ENCODE assay signal across 15 mouse cellular contexts in genomic region chr6:92532331-92532730, GRCm38 (mm10).
DNase-seq lines count a peak whose midpoint lies in the region; ATAC-seq and TF ChIP-seq lines count a peak whose summit lies in the region.
"Had no signal": no experiment of that assay in that cellular context is flagged by ENCODE, and none has a peak within 500 bp of the region (broad histone marks: within the 10 kb centered on the region; RNA-seq: fewer than 3 reads in every experiment).

No protein-coding gene starts in this region.

- TF ChIP-seq CTCF in stomach, postnatal 0 days (IDR thresholded peaks at IDR 0.05; ENCODE audit: low read depth), result no peak

- peak overlapping the region; percentile 53 for H3K4me3 ChIP-seq in heart, embryonic 12.5 days
- no peak overlapping the region for H3K4me3 ChIP-seq in lung, embryonic 16.5 days (ENCODE audit: low read length)
- H3K4me3 ChIP-seq in intestine, embryonic 16.5 days (ENCODE audit: low read length), result peak overlapping the region; percentile 60
- H3K4me3 ChIP-seq in stomach, postnatal 0 days (ENCODE audit: low read depth, low read length), result peak overlapping the region; percentile 57; the same call in 1 of the 2 replicates
- H3K4me3 ChIP-seq: embryonic facial prominence, embryonic 13.5 days; limb, embryonic 15.5 days had no signal

- H3K4me2 ChIP-seq in heart, embryonic 12.5 days, result peak overlapping the region; percentile 69
- peak overlapping the region; percentile 63; the same call in 1 of the 2 replicates for H3K4me2 ChIP-seq in lung, embryonic 16.5 days (ENCODE audit: low read depth, low read length)
- peak overlapping the region; percentile 56 for H3K4me2 ChIP-seq in intestine, embryonic 16.5 days (ENCODE audit: low read depth, low read length)
- H3K4me2 ChIP-seq in stomach, postnatal 0 days (replicated peaks; ENCODE audit: low read depth), result peak overlapping the region; percentile 21
- H3K4me2 ChIP-seq: embryonic facial prominence, embryonic 13.5 days; limb, embryonic 15.5 days had no signal

- no peak for DNase-seq in heart, postnatal 4 days
- DNase-seq in lung, postnatal 36 days, result no peak
- no peak for DNase-seq in stomach, postnatal 0 days (ENCODE audit: low spot score)
- no peak for DNase-seq in cerebellum, postnatal 36 days
- DNase-seq in gastrocnemius, postnatal 36 days, result no peak
- DNase-seq: cerebellum, postnatal 10 days; layer of hippocampus, postnatal 36 days; thymus, adult 18-20 months had no signal

- TF ChIP-seq EP300 in stomach, postnatal 0 days (optimal IDR thresholded peaks at IDR 0.05), result no peak

- peaks cover 23% of the 10 kb centered on the region for H3K4me1 ChIP-seq in heart, embryonic 12.5 days (replicated peaks)
- H3K4me1 ChIP-seq in lung, embryonic 16.5 days (replicated peaks; ENCODE audit: control insufficient read depth, insufficient read depth, low read length), result 0 out of 2 replicates have a peak, but pooled peaks cover 3% of the 10 kb centered on the region
- H3K4me1 ChIP-seq in intestine, embryonic 16.5 days (ENCODE audit: control insufficient read depth, insufficient read depth, low read length), result peaks cover 9% of the 10 kb centered on the region; the same call in 1 of the 2 replicates
- H3K4me1 ChIP-seq in stomach, postnatal 0 days (replicated peaks; ENCODE audit: control insufficient read depth, insufficient read depth), result 0 out of 2 replicates have a peak, but pooled peaks cover 2% of the 10 kb centered on the region

- peak overlapping the region; percentile 15 for H3K27ac ChIP-seq in heart, embryonic 12.5 days (ENCODE audit: poor library complexity, severe bottlenecking)
- H3K27ac ChIP-seq in lung, embryonic 16.5 days (ENCODE audit: low read length), result peak overlapping the region; percentile 68; the same call in 1 of the 2 replicates
- 0 out of 2 replicates have a peak overlapping the region, but pooled peaks have one; percentile 26 for H3K27ac ChIP-seq in intestine, embryonic 16.5 days (ENCODE audit: low read length)
- no peak overlapping the region for H3K27ac ChIP-seq in stomach, postnatal 0 days (replicated peaks)
- H3K27ac ChIP-seq: embryonic facial prominence, embryonic 13.5 days; limb, embryonic 15.5 days; macrophage had no signal

- WGBS in heart, embryonic 12.5 days, result 70% methylated on average over 6 of the region's 6 CpGs
- WGBS in lung, embryonic 16.5 days, result 48% methylated on average over 6 of the region's 6 CpGs
- WGBS in intestine, embryonic 16.5 days, result 33% methylated on average over 6 of the region's 6 CpGs
- 42% methylated on average over 6 of the region's 6 CpGs for whole genome bisulfite sequencing in stomach, postnatal 0 days

- H3K27me3 ChIP-seq in heart, embryonic 12.5 days (replicated peaks), result no peaks in the 10 kb centered on the region
- no peaks in the 10 kb centered on the region for H3K27me3 ChIP-seq in lung, embryonic 16.5 days (ENCODE audit: control insufficient read depth, insufficient read depth, low read depth, low read length)
- H3K27me3 ChIP-seq in intestine, embryonic 16.5 days (replicated peaks; ENCODE audit: control insufficient read depth, insufficient read depth, low read length), result no peaks in the 10 kb centered on the region
- no peaks in the 10 kb centered on the region for H3K27me3 ChIP-seq in stomach, postnatal 0 days (ENCODE audit: control insufficient read depth, insufficient read depth, low read length)
- H3K27me3 ChIP-seq: embryonic facial prominence, embryonic 13.5 days; limb, embryonic 15.5 days had no signal

- H3K36me3 ChIP-seq in heart, embryonic 12.5 days, result no peaks in the 10 kb centered on the region
- no peaks in the 10 kb centered on the region for H3K36me3 ChIP-seq in lung, embryonic 16.5 days (ENCODE audit: control insufficient read depth, insufficient read depth, low read length)
- no peaks in the 10 kb centered on the region for H3K36me3 ChIP-seq in intestine, embryonic 16.5 days (ENCODE audit: control insufficient read depth, insufficient read depth, low read length)
- H3K36me3 ChIP-seq in stomach, postnatal 0 days (ENCODE audit: control insufficient read depth, insufficient read depth, low read length), result no peaks in the 10 kb centered on the region
- H3K36me3 ChIP-seq: embryonic facial prominence, embryonic 13.5 days; limb, embryonic 15.5 days had no signal

- no peak; the same call in 1 of the 2 replicates for ATAC-seq in heart, embryonic 12.5 days (ENCODE audit: insufficient number of reproducible peaks, low FRiP score)
- no peak for ATAC-seq in lung, embryonic 16.5 days (ENCODE audit: low read depth)
- ATAC-seq in intestine, embryonic 16.5 days, result no peak
- ATAC-seq in stomach, postnatal 0 days (ENCODE audit: low FRiP score, low TSS enrichment), result no peak
- ATAC-seq: forebrain, embryonic 14.5 days had no signal

- H3K9ac ChIP-seq in heart, embryonic 12.5 days, result peak overlapping the region; percentile 11; the same call in 1 of the 2 replicates
- 0 out of 2 replicates have a peak overlapping the region, but pooled peaks have one; percentile 31 for H3K9ac ChIP-seq in lung, embryonic 16.5 days (ENCODE audit: low read length)
- H3K9ac ChIP-seq in intestine, embryonic 16.5 days (ENCODE audit: low read depth, low read length), result 0 out of 2 replicates have a peak overlapping the region, but pooled peaks have one; percentile 24
- no peak overlapping the region for H3K9ac ChIP-seq in stomach, postnatal 0 days (ENCODE audit: low read length)
- H3K9ac ChIP-seq: embryonic facial prominence, embryonic 13.5 days; limb, embryonic 15.5 days had no signal

- no peaks in the 10 kb centered on the region for H3K9me3 ChIP-seq in heart, embryonic 12.5 days (replicated peaks)
- no peaks in the 10 kb centered on the region for H3K9me3 ChIP-seq in lung, embryonic 16.5 days (ENCODE audit: control insufficient read depth, low read length)
- no peaks in the 10 kb centered on the region for H3K9me3 ChIP-seq in intestine, embryonic 16.5 days (ENCODE audit: control insufficient read depth, low read length)
- no peaks in the 10 kb centered on the region for H3K9me3 ChIP-seq in stomach, postnatal 0 days (ENCODE audit: control insufficient read depth, low read length)
- H3K9me3 ChIP-seq: embryonic facial prominence, embryonic 13.5 days; limb, embryonic 15.5 days had no signal

- intact Hi-C loops in gastrocnemius, postnatal 36 days (cut with DNase I), result no loop called here
